Mouse (Mus musculus): Measurements from ENCODE around the gene Atf6. TPM values are rescaled to one million over a fixed set of nuclear protein-coding genes. Genes with fewer than 3 reads are reported as not detected.

Gene Atf6
- total and polyA plus RNA-seq, 2 experiments from 2014 or later = 6.1 to 15.7 TPM

DNA sequence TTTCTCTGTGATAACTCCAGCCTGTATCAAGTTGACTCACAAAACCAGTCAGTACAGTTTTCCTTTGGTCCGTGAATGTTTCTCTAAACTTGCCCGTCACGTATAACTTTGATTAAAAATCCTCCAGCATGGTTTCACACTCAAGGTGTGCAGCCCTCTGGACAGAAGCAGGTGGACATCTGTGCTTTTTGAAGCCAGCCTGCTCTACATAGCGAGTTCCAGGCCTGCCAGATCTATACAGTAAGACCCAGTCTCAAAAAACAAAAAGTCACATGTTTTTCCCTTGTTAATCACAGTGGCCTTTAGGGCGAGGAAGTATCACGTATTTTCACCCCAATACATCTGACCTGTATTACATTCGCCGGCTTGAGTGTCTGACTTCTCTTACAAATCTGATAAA lies 16.8 kb upstream of the Atf6 start:
- Histone ChIP-seq H3K27ac (no peak overlapping the region; the same call in 1 of the 2 replicates), H3K4me2 (ENCODE audit: low read depth, low read length) (peak overlapping the region; percentile 81), H3K36me3 (ENCODE audit: insufficient read depth, low read length) (peaks cover 10% of the 10 kb centered on the region; the same call in 1 of the 2 replicates), H3K4me1 (ENCODE audit: insufficient read depth, low read length) (peaks cover 3% of the 10 kb centered on the region), H3K9ac (replicated peaks; ENCODE audit: low read length) (peak overlapping the region; percentile 75), H3K9me3 (ENCODE audit: low read length) (no peaks in the 10 kb centered on the region), H3K4me3 (ENCODE audit: low read length) (peak overlapping the region; percentile 78), H3K27me3 (ENCODE audit: insufficient read depth, low read length) (no peaks in the 10 kb centered on the region)
- DNase-seq (ENCODE audit: low spot score) (no peak), ATAC-seq (0 out of 2 replicates have a peak, but pooled peaks have one; percentile 11)
- no peak for TF ChIP-seq CTCF (IDR thresholded peaks at IDR 0.05; ENCODE audit: low read depth)
- WGBS = 27% methylated on average over 8 of the region's 8 CpGs

DNA sequence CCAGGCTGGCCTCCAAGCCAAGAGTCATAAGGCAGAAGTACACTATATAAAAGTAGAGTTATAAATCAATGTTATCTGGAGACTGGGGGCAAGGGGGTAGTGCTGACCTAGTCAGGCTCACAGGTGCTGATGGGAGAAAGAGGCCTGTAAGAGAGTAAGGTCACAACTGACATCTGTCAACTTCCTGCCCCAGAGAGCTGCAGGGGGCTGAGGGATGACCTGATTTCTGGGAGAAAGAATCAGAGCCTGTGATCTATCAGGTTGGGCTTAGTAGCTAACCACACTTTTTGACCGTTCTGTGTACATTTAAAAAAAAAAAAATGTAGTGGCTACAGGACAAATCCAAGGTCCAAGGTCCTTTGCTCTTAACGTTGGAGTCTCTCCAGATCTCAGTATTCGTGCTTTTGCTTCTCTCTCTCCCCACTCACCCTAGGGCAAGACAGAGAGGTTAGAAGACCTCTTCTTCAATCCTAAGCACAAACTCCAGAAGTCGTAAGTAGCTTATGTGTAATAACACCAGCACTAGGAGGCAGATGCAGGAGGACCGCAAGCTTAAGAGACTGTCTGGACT lies 15.4 kb upstream of the Atf6 start:
- no peaks in the 10 kb centered on the region for H3K27me3 ChIP-seq (ENCODE audit: insufficient read depth, low read length)
- H3K4me1 ChIP-seq (ENCODE audit: insufficient read depth, low read length) = peaks cover 3% of the 10 kb centered on the region
- ATAC-seq = no peak
- peaks cover 14% of the 10 kb centered on the region; the same call in 1 of the 2 replicates for H3K36me3 ChIP-seq (ENCODE audit: insufficient read depth, low read length)
- no peak overlapping the region for H3K4me3 ChIP-seq (ENCODE audit: low read length)
- TF ChIP-seq CTCF (IDR thresholded peaks at IDR 0.05; ENCODE audit: low read depth) = no peak
- WGBS = 89% methylated on average over 5 of the region's 5 CpGs
- H3K9me3 ChIP-seq (ENCODE audit: low read length) = no peaks in the 10 kb centered on the region
- no peak overlapping the region for H3K4me2 ChIP-seq (ENCODE audit: low read depth, low read length)
- no peak overlapping the region for H3K9ac ChIP-seq (replicated peaks; ENCODE audit: low read length)
- no peak overlapping the region for H3K27ac ChIP-seq
- DNase-seq (ENCODE audit: low spot score) = no peak

DNA sequence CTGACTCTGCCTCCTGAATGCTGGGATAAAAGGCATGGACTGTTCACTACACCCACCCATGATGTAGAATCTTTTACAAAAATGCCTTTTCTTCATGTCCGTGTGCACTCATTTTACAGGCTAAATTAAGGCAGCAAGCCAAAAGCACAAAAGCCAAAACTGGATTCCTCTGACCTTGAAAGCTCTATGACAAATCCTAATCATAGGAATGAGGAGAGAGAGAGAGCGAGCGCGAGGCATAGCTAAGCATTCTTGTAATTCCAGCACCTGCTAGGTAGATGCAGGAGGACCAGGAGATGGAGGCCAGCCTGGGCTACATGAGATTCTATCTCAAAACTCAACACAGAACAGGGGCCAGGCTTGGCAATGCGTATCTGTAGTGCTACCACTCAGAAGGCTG lies 9.3 kb upstream of the Atf6 start:
- Histone ChIP-seq H3K9ac (replicated peaks; ENCODE audit: low read length) (no peak overlapping the region), H3K4me2 (ENCODE audit: low read depth, low read length) (no peak overlapping the region), H3K4me1 (ENCODE audit: insufficient read depth, low read length) (no peaks in the 10 kb centered on the region), H3K9me3 (ENCODE audit: low read length) (no peaks in the 10 kb centered on the region), H3K36me3 (ENCODE audit: insufficient read depth, low read length) (peaks cover 14% of the 10 kb centered on the region), H3K4me3 (ENCODE audit: low read length) (no peak overlapping the region), H3K27ac (no peak overlapping the region), H3K27me3 (ENCODE audit: insufficient read depth, low read length) (no peaks in the 10 kb centered on the region)
- ATAC-seq = no peak
- DNase-seq (ENCODE audit: low spot score) = no peak
- TF ChIP-seq CTCF (IDR thresholded peaks at IDR 0.05; ENCODE audit: low read depth) = no peak
- 95% methylated on average over 5 of the region's 5 CpGs for WGBS

DNA sequence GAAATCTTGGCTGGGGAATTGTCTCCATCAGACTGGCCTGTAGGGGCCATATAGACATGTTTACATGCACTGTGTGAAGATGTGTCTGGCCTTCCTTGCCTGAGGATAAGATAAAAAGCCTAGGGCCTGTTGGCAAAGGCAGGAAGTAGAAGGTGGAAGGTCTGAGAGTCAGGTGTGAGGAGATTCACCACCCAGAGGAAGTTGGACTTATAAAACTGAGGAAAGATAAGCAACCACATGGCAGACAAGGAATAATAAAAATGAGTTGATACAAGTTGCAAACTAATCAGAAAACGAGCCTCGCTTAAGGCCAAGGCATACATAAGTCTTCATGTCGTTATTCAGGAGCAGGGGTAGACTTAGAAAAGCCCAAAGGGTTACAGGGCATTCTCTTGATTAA lies 8.1 kb upstream of the Atf6 start:
- DNase-seq (ENCODE audit: low spot score) (no peak), ATAC-seq (no peak)
- no peaks in the 10 kb centered on the region for H3K4me1 ChIP-seq (ENCODE audit: insufficient read depth, low read length)
- H3K27ac ChIP-seq = no peak overlapping the region
- no peak for TF ChIP-seq CTCF (IDR thresholded peaks at IDR 0.05; ENCODE audit: low read depth)
- no peak overlapping the region for H3K9ac ChIP-seq (replicated peaks; ENCODE audit: low read length)
- H3K9me3 ChIP-seq (ENCODE audit: low read length) = no peaks in the 10 kb centered on the region
- no peaks in the 10 kb centered on the region for H3K27me3 ChIP-seq (ENCODE audit: insufficient read depth, low read length)
- WGBS = 82% methylated on average over 3 of the region's 3 CpGs
- H3K4me2 ChIP-seq (ENCODE audit: low read depth, low read length) = no peak overlapping the region
- no peak overlapping the region for H3K4me3 ChIP-seq (ENCODE audit: low read length)
- peaks cover 10% of the 10 kb centered on the region for H3K36me3 ChIP-seq (ENCODE audit: insufficient read depth, low read length)

DNA sequence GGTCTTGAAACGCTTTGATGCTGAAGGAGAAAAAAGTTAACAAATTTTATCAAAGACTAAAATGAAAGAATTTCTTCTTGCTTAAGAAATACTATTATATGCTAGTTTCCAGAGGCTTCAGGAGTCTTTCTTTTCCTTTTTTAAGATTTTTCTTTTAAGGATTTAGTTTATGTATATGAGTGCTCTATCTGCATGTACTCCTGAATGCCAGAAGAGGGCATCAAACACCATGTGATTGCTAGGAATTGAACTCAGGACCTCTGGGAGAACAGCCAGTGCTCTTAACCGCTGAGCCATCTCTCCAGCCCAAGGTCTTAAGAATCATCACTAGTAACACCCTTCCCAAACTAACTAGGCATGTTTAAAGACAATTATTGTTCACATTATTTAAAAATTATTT lies 4.4 kb upstream of the Atf6 start:
- H3K27me3 ChIP-seq (ENCODE audit: insufficient read depth, low read length) = no peaks in the 10 kb centered on the region
- WGBS = 93% methylated on average over 2 of the region's 2 CpGs
- H3K4me1 ChIP-seq (ENCODE audit: insufficient read depth, low read length) = no peaks in the 10 kb centered on the region
- no peak overlapping the region for H3K4me3 ChIP-seq (ENCODE audit: low read length)
- no peaks in the 10 kb centered on the region for H3K9me3 ChIP-seq (ENCODE audit: low read length)
- no peak overlapping the region for H3K9ac ChIP-seq (replicated peaks; ENCODE audit: low read length)
- no peak overlapping the region for H3K4me2 ChIP-seq (ENCODE audit: low read depth, low read length)
- H3K27ac ChIP-seq = no peak overlapping the region
- no peak for ATAC-seq
- TF ChIP-seq CTCF (IDR thresholded peaks at IDR 0.05; ENCODE audit: low read depth) = no peak
- H3K36me3 ChIP-seq (ENCODE audit: insufficient read depth, low read length) = no peaks in the 10 kb centered on the region; the same call in none of the 2 replicates
- DNase-seq (ENCODE audit: low spot score) = no peak

DNA sequence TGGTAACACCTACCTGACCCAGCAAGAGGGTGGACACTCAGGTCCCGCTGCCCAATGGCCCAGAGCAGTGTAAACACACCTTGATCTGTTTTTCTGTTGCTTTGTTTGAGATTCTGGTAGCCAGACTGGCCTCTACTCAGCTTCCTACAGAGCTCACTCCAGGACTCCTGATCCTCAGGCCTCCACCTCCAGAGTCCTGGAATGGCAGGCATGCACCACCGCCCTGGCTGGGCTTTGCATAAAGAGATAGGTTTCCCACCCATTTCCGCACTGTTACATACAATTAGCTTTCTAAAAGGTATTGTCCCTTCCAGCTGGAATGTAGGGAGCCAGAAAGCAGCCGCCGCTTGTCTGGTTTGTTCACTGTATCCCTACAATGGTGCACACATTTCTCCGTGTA lies 3.8 kb upstream of the Atf6 start:
- no peak for TF ChIP-seq CTCF (IDR thresholded peaks at IDR 0.05; ENCODE audit: low read depth)
- Histone ChIP-seq H3K4me3 (ENCODE audit: low read length) (no peak overlapping the region), H3K4me1 (ENCODE audit: insufficient read depth, low read length) (peaks cover 4% of the 10 kb centered on the region), H3K4me2 (ENCODE audit: low read depth, low read length) (no peak overlapping the region), H3K36me3 (ENCODE audit: insufficient read depth, low read length) (no peaks in the 10 kb centered on the region; the same call in none of the 2 replicates), H3K9me3 (ENCODE audit: low read length) (no peaks in the 10 kb centered on the region), H3K27me3 (ENCODE audit: insufficient read depth, low read length) (no peaks in the 10 kb centered on the region), H3K27ac (no peak overlapping the region), H3K9ac (replicated peaks; ENCODE audit: low read length) (no peak overlapping the region)
- 89% methylated on average over 6 of the region's 6 CpGs for WGBS
- ATAC-seq = no peak
- no peak for DNase-seq (ENCODE audit: low spot score)

DNA sequence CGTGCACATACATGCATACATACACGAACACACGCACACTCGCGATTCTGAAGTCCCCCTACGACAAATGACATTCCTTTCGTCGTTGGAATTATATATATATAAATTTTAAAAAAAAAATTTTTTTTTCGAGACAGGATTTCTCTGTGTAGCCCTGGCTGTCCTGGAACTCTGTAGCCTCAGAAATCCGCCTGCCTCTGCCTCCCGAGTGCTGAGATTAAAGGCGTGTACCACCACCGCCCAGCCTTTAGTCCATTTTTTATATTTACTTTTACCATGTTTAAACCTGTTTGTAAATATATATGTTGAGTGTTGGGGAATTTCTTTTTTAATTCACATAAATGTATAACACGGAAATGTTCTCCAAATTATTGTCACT lies 1.3 kb upstream of the Atf6 start:
- TF ChIP-seq CTCF (IDR thresholded peaks at IDR 0.05; ENCODE audit: low read depth) = no peak
- WGBS = 17% methylated on average over 14 of the region's 14 CpGs
- Histone ChIP-seq H3K9me3 (ENCODE audit: low read length) (no peaks in the 10 kb centered on the region), H3K36me3 (ENCODE audit: insufficient read depth, low read length) (no peaks in the 10 kb centered on the region; the same call in 1 of the 2 replicates), H3K4me2 (ENCODE audit: low read depth, low read length) (peak overlapping the region; percentile 84), H3K9ac (replicated peaks; ENCODE audit: low read length) (peak overlapping the region; percentile 58), H3K27ac (peak overlapping the region; percentile 54; the same call in 1 of the 2 replicates), H3K4me3 (ENCODE audit: low read length) (peak overlapping the region; percentile 86), H3K27me3 (ENCODE audit: insufficient read depth, low read length) (no peaks in the 10 kb centered on the region), H3K4me1 (ENCODE audit: insufficient read depth, low read length) (peaks cover 4% of the 10 kb centered on the region)
- ATAC-seq (no peak; the same call in 1 of the 2 replicates), DNase-seq (ENCODE audit: low spot score) (no peak)
